Mouse (Mus musculus): ENCODE measurements around the gene Med20. TPM values are rescaled to one million over a fixed set of nuclear protein-coding genes. Genes with fewer than 3 reads are reported as not detected.

Med20 gene
- polyA plus RNA-seq, 1 experiment from 2014 or later: 22.4 TPM

- peaks cover 3% of the 10 kb centered on the region; the same call in 1 of the 2 replicates for H3K36me3 ChIP-seq (ENCODE audit: control insufficient read depth, insufficient read depth)
- peak overlapping the region; percentile 40 for H3K4me3 ChIP-seq (ENCODE audit: low read depth, low read length)
- ATAC-seq (ENCODE audit: low read depth): peak; percentile 27
- no peak overlapping the region for H3K27ac ChIP-seq (ENCODE audit: low read length)
- 9% methylated on average over 67 of the region's 68 CpGs for WGBS (ENCODE audit: insufficient replicate concordance)
- peaks cover 2% of the 10 kb centered on the region; the same call in 1 of the 2 replicates for H3K4me1 ChIP-seq (ENCODE audit: control insufficient read depth, low read depth, low read length)
- H3K9ac ChIP-seq (ENCODE audit: low read depth, low read length): no peak overlapping the region
- H3K4me2 ChIP-seq (ENCODE audit: low read depth, low read length): peak overlapping the region; percentile 59
- H3K9me3 ChIP-seq (replicated peaks; ENCODE audit: control insufficient read depth, low read length): no peaks in the 10 kb centered on the region
- H3K27me3 ChIP-seq (ENCODE audit: control insufficient read depth, insufficient read depth, low read depth, low read length): peaks cover 16% of the 10 kb centered on the region
Measured at GRCm38 (mm10) chr17:47672311-47673111, 61.1 kb downstream of the Med20 start.

Other genes starting within 250 kb of the Med20 start
- 31.7 and 34.3 TPM in 2 replicates for gene Mrps10, start 242.7 kb upstream of the Med20 start, polyA plus RNA-seq (2015; fragmentation: Nextera tagmentation; extraction: Ambion mirVana)
- 0.14 and 0.39 TPM in 2 replicates for gene Guca1b, start 226.2 kb upstream of the Med20 start, polyA plus RNA-seq (2015; fragmentation: Nextera tagmentation; extraction: Ambion mirVana)
- 0.97 and 2.0 TPM in 2 replicates for gene Guca1a, start 211.0 kb upstream of the Med20 start, polyA plus RNA-seq (2015; fragmentation: Nextera tagmentation; extraction: Ambion mirVana)
- 0.60 and 0.77 TPM in 2 replicates for gene AI661453, start 175.0 kb upstream of the Med20 start, polyA plus RNA-seq (2015; fragmentation: Nextera tagmentation; extraction: Ambion mirVana)
- 1.7 and 2.3 TPM in 2 replicates for gene 1700001C19Rik, start 174.2 kb upstream of the Med20 start, polyA plus RNA-seq (2015; fragmentation: Nextera tagmentation; extraction: Ambion mirVana)
- 14.2 and 14.3 TPM in 2 replicates for gene Taf8, start 109.3 kb upstream of the Med20 start, polyA plus RNA-seq (2015; fragmentation: Nextera tagmentation; extraction: Ambion mirVana)
- 300 and 331 TPM in 2 replicates for gene Ccnd3, start 106.5 kb upstream of the Med20 start, polyA plus RNA-seq (2015; fragmentation: Nextera tagmentation; extraction: Ambion mirVana)
- 12.5 and 12.7 TPM in 2 replicates for gene Bysl, start 90 bp upstream of the Med20 start, polyA plus RNA-seq (2015; fragmentation: Nextera tagmentation; extraction: Ambion mirVana)
- gene Gm20517, start within 50 bp of the Med20 start, polyA plus RNA-seq (2015; fragmentation: Nextera tagmentation; extraction: Ambion mirVana): 0.97 and 1.1 TPM in 2 replicates
- gene Usp49, start 19.1 kb downstream of the Med20 start, polyA plus RNA-seq (2015; fragmentation: Nextera tagmentation; extraction: Ambion mirVana): 2.9 and 3.6 TPM in 2 replicates
- 213 and 224 TPM in 2 replicates for gene Tomm6, start 76.8 kb downstream of the Med20 start, polyA plus RNA-seq (2015; fragmentation: Nextera tagmentation; extraction: Ambion mirVana)
- gene Frs3, start 77.4 kb downstream of the Med20 start, polyA plus RNA-seq (2015; fragmentation: Nextera tagmentation; extraction: Ambion mirVana): 1.3 and 1.5 TPM in 2 replicates
- gene Gm21981, start 82.9 kb downstream of the Med20 start, polyA plus RNA-seq (2015; fragmentation: Nextera tagmentation; extraction: Ambion mirVana): 0.05 TPM in 1 of 2 replicates, not detected in the other
- gene Prickle4, start 83.2 kb downstream of the Med20 start, polyA plus RNA-seq (2015; fragmentation: Nextera tagmentation; extraction: Ambion mirVana): 0.25 TPM in 1 of 2 replicates, not detected in the other
- gene Pgc, start 115.3 kb downstream of the Med20 start, polyA plus RNA-seq (2015; fragmentation: Nextera tagmentation; extraction: Ambion mirVana): not detected in 2 replicates
- gene Tfeb, start 125.4 kb downstream of the Med20 start, polyA plus RNA-seq (2015; fragmentation: Nextera tagmentation; extraction: Ambion mirVana): 5.5 and 5.9 TPM in 2 replicates
- 0.47 and 0.84 TPM in 2 replicates for gene Mdfi, start 223.1 kb downstream of the Med20 start, polyA plus RNA-seq (2015; fragmentation: Nextera tagmentation; extraction: Ambion mirVana)

Data from liver, embryonic 16.5 days (tissue).